Mouse (Mus musculus): ENCODE results near the gene Olfr545.

GRCm38 (mm10) chr7:102488161-102488560, 11.2 kb downstream of the Olfr545 start, which contains the start of gene Olfr544:
- TF ChIP-seq CTCF (IDR thresholded peaks at IDR 0.05; ENCODE audit: low read depth, low read length) (no peak), POLR2A (IDR thresholded peaks at IDR 0.05; ENCODE audit: borderline replicate concordance, low read depth, low read length) (no peak)
